Mouse (Mus musculus): ENCODE results near the gene Cacna1e.

DNA sequence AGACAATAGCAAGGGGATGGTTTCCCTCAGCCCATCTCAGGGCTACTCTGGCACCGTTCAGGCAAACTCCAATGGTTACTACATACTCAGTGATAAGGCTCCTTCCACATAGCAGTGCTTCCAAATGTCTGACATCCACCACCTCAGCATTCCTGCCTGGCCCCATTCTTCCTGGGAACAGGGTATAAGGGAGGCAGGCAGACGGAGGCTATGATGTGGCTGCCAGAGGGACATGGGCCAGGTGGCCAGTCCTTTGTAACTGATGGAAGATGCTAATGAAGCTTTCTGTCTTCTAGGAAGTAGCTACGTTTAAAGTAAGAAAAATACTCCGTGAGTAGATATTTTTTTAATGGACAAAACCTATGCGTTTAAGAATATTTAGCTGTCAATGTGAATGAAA, 3.7 kb upstream of the Cacna1e start:
- TF ChIP-seq POLR2A (IDR thresholded peaks at IDR 0.05; ENCODE audit: low read depth, low read length) (no peak), CTCF (conservative IDR thresholded peaks at IDR 0.05; ENCODE audit: insufficient read depth, insufficient read length, low read depth, low read length) (no peak)
